Mouse (Mus musculus) stomach, embryonic 14.5 days (tissue): ENCODE results near the gene Gm9733. TPM values are rescaled to one million over a fixed set of nuclear protein-coding genes. Genes with fewer than 3 reads are reported as not detected.
"Not testable (repeated sequence)": the region's sequence is repeated elsewhere in the genome, so short reads cannot be mapped to it uniquely, and the experiment has no call there.

Source experiments
- ATAC-seq: fragments of 200-750 bp; cut with Nextera tagmentation; 2 replicates; pipeline ENCODE4 v1.8.0; 2017; ENCODE audit warnings: low read depth, moderate TSS enrichment; ENCODE audit not compliant: insufficient number of reproducible peaks, insufficient read depth, low FRiP score
- H3K27ac ChIP-seq: fragments of 300-500 bp; sonication (generic); 2 replicates; pipeline ENCODE4 v1.5.1; 2014; ENCODE audit warnings: mild to moderate bottlenecking, low read length, moderate library complexity, mixed read lengths
- H3K27me3 ChIP-seq: fragments of 300-500 bp; sonication (generic); 2 replicates; pipeline ENCODE4 v1.6.1; 2014; ENCODE audit warnings: low read length, control low read depth, mixed read lengths; ENCODE audit not compliant: control insufficient read depth, insufficient read depth
- H3K36me3 ChIP-seq: fragments of 300-500 bp; sonication (generic); 2 replicates; pipeline ENCODE4 v1.6.1; 2014; ENCODE audit warnings: mild to moderate bottlenecking, control low read depth, low read length, moderate library complexity, mixed read lengths; ENCODE audit not compliant: control insufficient read depth, insufficient read depth
- H3K4me1 ChIP-seq: fragments of 300-500 bp; sonication (generic); 2 replicates; pipeline ENCODE4 v1.6.1; 2014; ENCODE audit warnings: low read length, control low read depth, mixed read lengths; ENCODE audit not compliant: control insufficient read depth, insufficient read depth
- H3K4me2 ChIP-seq: fragments of 300-500 bp; sonication (generic); replicated peaks from 2 replicates; pipeline ENCODE4 v1.6.1; 2014; ENCODE audit warnings: low read depth, low read length, control low read depth
- H3K4me3 ChIP-seq: fragments of 300-500 bp; sonication (generic); 2 replicates; pipeline ENCODE4 v1.5.1; 2014; ENCODE audit warnings: low read depth, low read length, control low read depth
- H3K9ac ChIP-seq: fragments of 300-500 bp; sonication (generic); replicated peaks from 2 replicates; pipeline ENCODE4 v1.6.1; 2014; ENCODE audit warnings: low read depth, mild to moderate bottlenecking, control low read depth, low read length, moderate library complexity, mixed read lengths
- H3K9me3 ChIP-seq: fragments of 300-500 bp; sonication (generic); 2 replicates; pipeline ENCODE4 v1.6.1; 2016; ENCODE audit warnings: low read depth, low read length, control low read depth; ENCODE audit not compliant: control insufficient read depth
- WGBS: fragments of 180-500 bp; shearing (Covaris S2); extraction: QIAGEN DNeasy Blood & Tissue Kit; methylation state at CpG from one replicate; pipeline ENCODE4 v1.1.7; 2014; 5-methylcytosine and 5-hydroxymethylcytosine counted together
- polyA plus RNA-seq: library from polyadenylated mRNA; unstranded; fragments of >200 nt; fragmentation: Nextera tagmentation; extraction: Ambion mirVana; gene quantifications from 2 replicates; pipeline ENCODE4 v1.2.1, GENCODE M21; 2014

Gene Gm9733
- not detected in 2 replicates for polyA plus RNA-seq

GRCm38 (mm10) chr3:15332063-15332462 lies at the start of gene Gm9733:
Gm9733 (minus strand) TSS chr3:15332302.
- H3K4me3 ChIP-seq = no peak within 1 kb of the TSS
- H3K27me3 ChIP-seq = no peaks in the 10 kb centered on the region
- WGBS = 87% methylated on average over 3 of the region's 3 CpGs
- no peaks in the 10 kb centered on the region for H3K4me1 ChIP-seq
- ATAC-seq = no peak
- H3K4me2 ChIP-seq = no peak within 1 kb of the TSS
- H3K36me3 ChIP-seq = no peaks in the 10 kb centered on the region
- no peaks in the 10 kb centered on the region for H3K9me3 ChIP-seq
- H3K9ac ChIP-seq = no peak within 1 kb of the TSS
- no peak within 1 kb of the TSS for H3K27ac ChIP-seq

GRCm38 (mm10) chr3:15355690-15356089 lies 23.6 kb upstream of the Gm9733 start:
- not testable (repeated sequence) for H3K9ac ChIP-seq, H3K27ac ChIP-seq, H3K4me3 ChIP-seq, H3K36me3 ChIP-seq, ATAC-seq, H3K4me2 ChIP-seq, H3K9me3 ChIP-seq, H3K4me1 ChIP-seq, H3K27me3 ChIP-seq
- WGBS = 78% methylated on average over 3 of the region's 3 CpGs

GRCm38 (mm10) chr3:15350318-15350717 lies 18.2 kb upstream of the Gm9733 start:
- not testable (repeated sequence) for H3K9me3 ChIP-seq, H3K4me1 ChIP-seq, H3K27ac ChIP-seq, H3K9ac ChIP-seq, H3K4me2 ChIP-seq, H3K36me3 ChIP-seq, H3K27me3 ChIP-seq, ATAC-seq, H3K4me3 ChIP-seq
- WGBS = 87% methylated on average over 1 of the region's 2 CpGs

- H3K9me3 ChIP-seq, H3K4me1 ChIP-seq, H3K4me3 ChIP-seq, H3K9ac ChIP-seq, H3K27ac ChIP-seq, H3K36me3 ChIP-seq, H3K27me3 ChIP-seq, H3K4me2 ChIP-seq, ATAC-seq: not testable (repeated sequence)
- WGBS = 76% methylated on average over 3 of the region's 3 CpGs
These were observed 13.5 kb upstream of the Gm9733 start for GRCm38 (mm10) chr3:15345606-15346005.

- Histone ChIP-seq H3K4me2 (no peak overlapping the region), H3K27me3 (no peaks in the 10 kb centered on the region), H3K4me1 (no peaks in the 10 kb centered on the region), H3K9ac (no peak overlapping the region), H3K27ac (no peak overlapping the region), H3K9me3 (no peaks in the 10 kb centered on the region), H3K36me3 (no peaks in the 10 kb centered on the region), H3K4me3 (no peak overlapping the region)
- no peak for ATAC-seq
- WGBS = 73% methylated on average over 1 of the region's 1 CpGs
These were observed 8.2 kb upstream of the Gm9733 start for GRCm38 (mm10) chr3:15340287-15340686.

GRCm38 (mm10) chr3:15334182-15334581 lies 2.1 kb upstream of the Gm9733 start:
- Histone ChIP-seq H3K36me3 (no peaks in the 10 kb centered on the region), H3K27ac (no peak overlapping the region), H3K27me3 (no peaks in the 10 kb centered on the region), H3K4me3 (no peak overlapping the region), H3K9ac (no peak overlapping the region), H3K4me1 (no peaks in the 10 kb centered on the region), H3K4me2 (no peak overlapping the region), H3K9me3 (no peaks in the 10 kb centered on the region)
- 72% methylated on average over 2 of the region's 2 CpGs for WGBS
- ATAC-seq = no peak

- ATAC-seq = no peak
- no peaks in the 10 kb centered on the region for H3K27me3 ChIP-seq
- H3K9ac ChIP-seq = no peak overlapping the region
- H3K9me3 ChIP-seq = no peaks in the 10 kb centered on the region
- no peak overlapping the region for H3K27ac ChIP-seq
- WGBS = 67% methylated on average over 3 of the region's 3 CpGs
- no peak overlapping the region for H3K4me2 ChIP-seq
- H3K4me1 ChIP-seq = no peaks in the 10 kb centered on the region
- H3K4me3 ChIP-seq = no peak overlapping the region
- no peaks in the 10 kb centered on the region for H3K36me3 ChIP-seq
These were observed 557 bp downstream of the Gm9733 start for GRCm38 (mm10) chr3:15331545-15331944.

GRCm38 (mm10) chr3:15329549-15329948 lies 2.6 kb downstream of the Gm9733 start:
- no peaks in the 10 kb centered on the region for H3K36me3 ChIP-seq
- no peak for ATAC-seq
- H3K27ac ChIP-seq = no peak overlapping the region
- no peaks in the 10 kb centered on the region for H3K27me3 ChIP-seq
- H3K9ac ChIP-seq = no peak overlapping the region
- no peaks in the 10 kb centered on the region for H3K4me1 ChIP-seq
- no peaks in the 10 kb centered on the region for H3K9me3 ChIP-seq
- no peak overlapping the region for H3K4me2 ChIP-seq
- H3K4me3 ChIP-seq = no peak overlapping the region

- Histone ChIP-seq H3K4me2 (no peak overlapping the region), H3K4me1 (no peaks in the 10 kb centered on the region), H3K27ac (no peak overlapping the region), H3K27me3 (no peaks in the 10 kb centered on the region), H3K4me3 (no peak overlapping the region), H3K9me3 (no peaks in the 10 kb centered on the region), H3K9ac (no peak overlapping the region), H3K36me3 (no peaks in the 10 kb centered on the region)
- 87% methylated on average over 6 of the region's 6 CpGs for WGBS
- no peak for ATAC-seq
These were observed 47.4 kb downstream of the Gm9733 start for GRCm38 (mm10) chr3:15284424-15285328.
